Mouse (Mus musculus) embryonic facial prominence, embryonic 10.5 days (tissue): ENCODE results near the gene Mrps18a. TPM values are rescaled to one million over a fixed set of nuclear protein-coding genes. Genes with fewer than 3 reads are reported as not detected.

Source experiments
- DNase-seq: peaks from one replicate; pipeline ENCODE4 v3.0.0-alpha.2; 2017; ENCODE audit warnings: low spot score
- H3K27ac ChIP-seq: fragments of 300-500 bp; sonication (generic); replicated peaks from 2 replicates; pipeline ENCODE4 v1.5.1; 2016; ENCODE audit warnings: mild to moderate bottlenecking
- H3K27me3 ChIP-seq: fragments of 300-500 bp; sonication (generic); replicated peaks from 2 replicates; pipeline ENCODE4 v1.6.1; 2016; ENCODE audit warnings: low read depth, mild to moderate bottlenecking; ENCODE audit not compliant: poor library complexity, severe bottlenecking
- H3K36me3 ChIP-seq: fragments of 300-500 bp; sonication (generic); replicated peaks from 2 replicates; pipeline ENCODE4 v1.6.1; 2016; ENCODE audit warnings: mild to moderate bottlenecking, moderate library complexity
- H3K4me1 ChIP-seq: fragments of 300-500 bp; sonication (generic); 2 replicates; pipeline ENCODE4 v1.6.1; 2016
- H3K4me3 ChIP-seq: fragments of 300-500 bp; sonication (generic); 2 replicates; pipeline ENCODE4 v1.5.1; 2016; ENCODE audit warnings: mild to moderate bottlenecking, moderate library complexity
- H3K9me3 ChIP-seq: fragments of 300-500 bp; sonication (generic); 2 replicates; pipeline ENCODE4 v1.6.1; 2016; ENCODE audit warnings: mild to moderate bottlenecking
- WGBS: fragments of 180-500 bp; shearing (Covaris S2); methylation state at CpG from one replicate; pipeline ENCODE4 v1.1.7; 2016; 5-methylcytosine and 5-hydroxymethylcytosine counted together
- polyA plus RNA-seq: library from polyadenylated mRNA; unstranded; fragments of >200 nt; fragmentation: Nextera tagmentation; extraction: Ambion mirVana; gene quantifications from 2 replicates; pipeline ENCODE4 v1.2.1, GENCODE M21; 2016

Mrps18a gene
- polyA plus RNA-seq, 1 experiment from 2014 or later, result 152 TPM

DNA sequence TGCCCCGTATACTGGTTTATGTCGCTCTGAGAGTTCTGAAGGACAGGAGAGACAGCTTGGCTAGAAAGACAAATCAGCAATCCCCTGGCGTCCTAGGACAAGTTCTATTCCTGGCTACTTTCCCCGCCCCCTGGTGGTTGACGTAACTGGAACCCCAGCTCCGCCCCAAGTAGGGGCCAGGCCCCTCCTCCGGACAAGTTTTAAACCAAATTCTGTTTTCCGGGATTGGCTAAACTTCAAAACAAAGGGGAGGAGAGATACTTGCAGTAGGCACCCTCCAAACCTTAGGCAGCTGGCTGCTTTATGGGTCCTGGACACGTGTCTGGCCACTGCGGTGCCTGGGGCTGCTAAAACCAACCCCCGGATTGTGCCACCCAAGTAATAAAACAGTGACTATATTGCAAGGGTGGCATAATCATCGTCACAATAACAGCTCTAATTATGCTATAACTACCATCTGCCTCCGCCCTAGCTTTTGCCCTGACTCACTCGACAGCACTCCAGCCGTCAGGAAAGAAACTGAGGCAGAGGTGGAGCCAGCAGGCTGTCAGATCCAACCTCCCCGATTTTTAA lies 49.4 kb downstream of the Mrps18a start:
- peak overlapping the region; percentile 91 for H3K27ac ChIP-seq
- H3K36me3 ChIP-seq, result peaks cover 27% of the 10 kb centered on the region
- H3K27me3 ChIP-seq, result no peaks in the 10 kb centered on the region
- peak overlapping the region; percentile 86 for H3K4me3 ChIP-seq
- H3K9me3 ChIP-seq, result no peaks in the 10 kb centered on the region
- H3K4me1 ChIP-seq, result peaks cover 32% of the 10 kb centered on the region
- under 1% methylated on average over 16 of the region's 16 CpGs for WGBS
- peak; percentile 89 for DNase-seq

DNA sequence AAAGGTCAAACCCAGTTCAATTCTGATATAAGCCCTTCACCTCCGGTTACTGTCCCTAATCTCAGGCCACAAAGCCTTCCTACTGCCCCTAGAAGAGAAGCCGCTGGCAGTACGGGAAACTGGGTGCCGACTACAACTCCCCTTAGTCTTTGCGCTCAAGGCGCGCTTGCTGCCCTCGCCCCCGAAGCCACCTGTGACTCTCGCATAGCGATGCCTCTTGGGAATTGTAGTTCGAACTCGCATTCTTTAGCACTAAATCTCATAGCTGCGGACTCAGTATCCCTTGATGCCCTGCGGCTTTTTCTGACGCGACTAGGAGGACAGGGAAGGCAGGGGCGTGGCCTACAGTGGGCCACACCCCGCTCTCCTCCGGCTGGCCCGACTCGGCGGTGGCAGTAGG lies 49.9 kb downstream of the Mrps18a start, which contains the start of gene Gtpbp2:
Gene Gtpbp2 (plus strand): TSS at position 347 of the 400 bp plus-strand sequence.
- H3K36me3 ChIP-seq, result peaks cover 32% of the 10 kb centered on the region
- DNase-seq, result peak; percentile 98
- peak within 1 kb of the TSS; percentile 86 for H3K4me3 ChIP-seq
- peak within 1 kb of the TSS; percentile 91 for H3K27ac ChIP-seq
- under 1% methylated on average over 23 of the region's 23 CpGs for WGBS
- peaks cover 32% of the 10 kb centered on the region for H3K4me1 ChIP-seq
- no peaks in the 10 kb centered on the region for H3K9me3 ChIP-seq
- H3K27me3 ChIP-seq, result no peaks in the 10 kb centered on the region

GRCm38 (mm10) chr17:46161179-46161578 lies 50.4 kb downstream of the Mrps18a start:
- Histone ChIP-seq H3K9me3 (no peaks in the 10 kb centered on the region), H3K27me3 (no peaks in the 10 kb centered on the region), H3K4me1 (peaks cover 32% of the 10 kb centered on the region), H3K36me3 (peaks cover 37% of the 10 kb centered on the region), H3K27ac (peak overlapping the region; percentile 91), H3K4me3 (peak overlapping the region; percentile 86)
- DNase-seq, result no peak
- under 1% methylated on average over 19 of the region's 19 CpGs for WGBS

DNA sequence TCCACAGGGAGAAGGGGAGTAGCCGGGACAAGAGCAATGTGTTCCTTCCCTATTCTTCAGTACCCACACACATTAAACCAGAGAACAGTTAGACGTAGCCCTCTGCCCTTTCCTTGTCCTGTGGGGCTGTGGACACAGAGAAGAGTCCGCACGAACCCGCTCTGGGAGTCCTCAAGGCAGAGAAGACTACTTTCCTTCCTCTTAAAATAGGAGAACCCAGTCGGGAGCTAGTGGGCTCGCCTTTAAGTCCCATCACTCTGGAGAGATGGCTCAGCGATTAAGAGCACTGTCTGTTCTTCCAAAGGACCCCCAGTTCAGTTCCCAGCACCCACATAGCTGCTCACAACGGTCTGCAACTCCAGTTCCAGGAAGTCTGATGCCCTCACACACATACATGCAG lies 50.9 kb downstream of the Mrps18a start:
- peaks cover 42% of the 10 kb centered on the region for H3K36me3 ChIP-seq
- H3K27ac ChIP-seq, result peak overlapping the region; percentile 91
- no peak for DNase-seq
- no peaks in the 10 kb centered on the region for H3K27me3 ChIP-seq
- WGBS, result 55% methylated on average over 9 of the region's 9 CpGs
- H3K4me1 ChIP-seq, result peaks cover 32% of the 10 kb centered on the region
- H3K9me3 ChIP-seq, result no peaks in the 10 kb centered on the region
- peak overlapping the region; percentile 86 for H3K4me3 ChIP-seq

- 95% methylated on average over 7 of the region's 7 CpGs for WGBS
- Histone ChIP-seq H3K4me3 (no peak overlapping the region; the same call in 1 of the 2 replicates), H3K9me3 (no peaks in the 10 kb centered on the region), H3K27ac (no peak overlapping the region), H3K36me3 (peaks cover 50% of the 10 kb centered on the region), H3K4me1 (peaks cover 32% of the 10 kb centered on the region), H3K27me3 (no peaks in the 10 kb centered on the region)
- no peak for DNase-seq
Observed at GRCm38 (mm10) chr17:46162551-46162950, 51.8 kb downstream of the Mrps18a start.

DNA sequence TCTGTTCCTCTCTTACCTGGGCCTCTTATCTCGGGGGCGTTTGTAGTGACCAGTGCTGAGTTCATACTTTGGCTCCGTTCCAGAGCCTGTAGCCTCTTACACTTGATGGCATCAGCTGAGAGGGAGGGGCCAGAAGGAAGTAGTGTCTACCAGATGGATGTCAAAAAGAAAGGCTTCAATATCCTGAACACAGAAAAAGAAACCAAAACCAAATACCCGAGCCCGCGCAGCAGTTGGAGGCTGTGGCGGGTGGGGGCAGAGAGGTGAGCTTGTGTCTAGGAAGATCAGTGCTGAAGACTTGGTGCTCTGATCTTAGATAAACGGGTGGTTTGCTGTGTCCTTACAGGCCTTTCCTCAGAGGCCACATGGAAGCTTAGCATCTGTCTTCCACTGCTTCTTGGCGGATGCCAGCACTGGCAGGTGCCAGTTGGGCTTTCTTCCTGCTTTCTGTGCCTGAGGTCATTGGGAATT lies 52.2 kb downstream of the Mrps18a start:
- H3K9me3 ChIP-seq, result no peaks in the 10 kb centered on the region
- H3K27ac ChIP-seq, result no peak overlapping the region
- peak overlapping the region; percentile 11; the same call in 1 of the 2 replicates for H3K4me3 ChIP-seq
- H3K4me1 ChIP-seq, result peaks cover 32% of the 10 kb centered on the region
- no peak for DNase-seq
- WGBS, result 91% methylated on average over 9 of the region's 9 CpGs
- H3K36me3 ChIP-seq, result peaks cover 55% of the 10 kb centered on the region
- no peaks in the 10 kb centered on the region for H3K27me3 ChIP-seq

GRCm38 (mm10) chr17:46164301-46164700 lies 53.5 kb downstream of the Mrps18a start:
- DNase-seq, result no peak

DNA sequence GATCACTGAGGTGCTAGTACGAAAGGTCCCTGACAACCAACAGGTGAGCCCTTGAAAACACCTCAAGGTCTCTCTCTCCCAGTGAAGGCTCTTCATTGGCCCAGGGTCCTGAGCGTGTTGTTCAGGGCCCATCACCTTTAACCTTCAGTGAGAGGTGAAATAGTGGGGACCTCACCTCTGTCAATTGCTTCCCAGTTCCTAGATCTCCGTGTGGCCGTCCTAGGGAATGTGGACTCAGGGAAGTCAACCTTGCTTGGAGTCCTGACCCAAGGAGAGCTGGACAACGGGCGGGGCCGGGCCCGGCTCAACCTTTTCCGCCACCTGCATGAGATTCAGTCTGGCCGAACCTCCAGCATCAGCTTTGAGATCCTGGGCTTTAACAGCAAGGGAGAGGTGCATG lies 54.0 kb downstream of the Mrps18a start:
- Histone ChIP-seq H3K4me1 (peaks cover 25% of the 10 kb centered on the region), H3K27ac (no peak overlapping the region), H3K36me3 (peaks cover 73% of the 10 kb centered on the region), H3K4me3 (no peak overlapping the region), H3K27me3 (no peaks in the 10 kb centered on the region), H3K9me3 (no peaks in the 10 kb centered on the region)
- DNase-seq, result no peak
- WGBS, result 97% methylated on average over 10 of the region's 10 CpGs

More at GRCm38 (mm10) chr17:46164301-46164700, 53.5 kb downstream of the Mrps18a start:
- peaks cover 30% of the 10 kb centered on the region for H3K4me1 ChIP-seq
- no peak overlapping the region for H3K27ac ChIP-seq
- H3K36me3 ChIP-seq, result peaks cover 68% of the 10 kb centered on the region
- H3K9me3 ChIP-seq, result no peaks in the 10 kb centered on the region
- no peak overlapping the region for H3K4me3 ChIP-seq
- H3K27me3 ChIP-seq, result no peaks in the 10 kb centered on the region
- 91% methylated on average over 8 of the region's 8 CpGs for WGBS

GRCm38 (mm10) chr17:46165460-46165859 lies 54.7 kb downstream of the Mrps18a start:
- no peak overlapping the region for H3K27ac ChIP-seq
- H3K9me3 ChIP-seq, result no peaks in the 10 kb centered on the region
- 89% methylated on average over 12 of the region's 12 CpGs for WGBS
- DNase-seq, result no peak
- H3K4me1 ChIP-seq, result peaks cover 19% of the 10 kb centered on the region
- no peak overlapping the region for H3K4me3 ChIP-seq
- peaks cover 79% of the 10 kb centered on the region for H3K36me3 ChIP-seq
- no peaks in the 10 kb centered on the region for H3K27me3 ChIP-seq

- DNase-seq, result no peak
- 89% methylated on average over 5 of the region's 5 CpGs for WGBS
- no peaks in the 10 kb centered on the region for H3K9me3 ChIP-seq
- peaks cover 18% of the 10 kb centered on the region for H3K4me1 ChIP-seq
- no peaks in the 10 kb centered on the region for H3K27me3 ChIP-seq
- H3K27ac ChIP-seq, result no peak overlapping the region
- peaks cover 88% of the 10 kb centered on the region for H3K36me3 ChIP-seq
- no peak overlapping the region for H3K4me3 ChIP-seq
Observed at GRCm38 (mm10) chr17:46166270-46166669, 55.5 kb downstream of the Mrps18a start.

DNA sequence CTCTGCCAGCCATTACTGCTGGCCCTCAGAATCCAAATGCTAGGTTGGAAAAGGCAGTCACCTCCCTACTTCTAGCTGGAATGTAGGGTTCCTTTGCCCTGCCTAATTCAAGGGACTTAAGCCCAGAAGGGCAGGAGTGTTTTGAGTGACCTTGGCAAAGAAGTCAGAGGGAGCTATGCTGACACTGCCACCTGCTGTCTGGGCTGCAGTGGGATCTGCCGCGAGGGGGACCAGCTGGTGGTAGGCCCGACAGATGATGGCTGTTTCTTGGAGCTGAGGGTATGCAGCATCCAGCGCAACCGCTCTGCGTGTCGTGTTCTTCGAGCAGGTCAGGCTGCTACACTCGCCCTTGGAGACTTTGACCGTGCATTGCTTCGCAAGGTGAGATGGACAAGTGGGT lies 56.2 kb downstream of the Mrps18a start:
- Histone ChIP-seq H3K9me3 (no peaks in the 10 kb centered on the region), H3K4me1 (peaks cover 10% of the 10 kb centered on the region), H3K36me3 (peaks cover 94% of the 10 kb centered on the region), H3K4me3 (no peak overlapping the region), H3K27ac (no peak overlapping the region), H3K27me3 (no peaks in the 10 kb centered on the region)
- WGBS, result 89% methylated on average over 11 of the region's 11 CpGs
- peak; percentile 29 for DNase-seq

GRCm38 (mm10) chr17:46168318-46168717 lies 57.5 kb downstream of the Mrps18a start:
- Histone ChIP-seq H3K27me3 (no peaks in the 10 kb centered on the region), H3K36me3 (peaks cover 99% of the 10 kb centered on the region), H3K9me3 (no peaks in the 10 kb centered on the region), H3K27ac (no peak overlapping the region), H3K4me3 (no peak overlapping the region), H3K4me1 (no peaks in the 10 kb centered on the region)
- WGBS, result 58% methylated on average over 5 of the region's 5 CpGs
- no peak for DNase-seq

- no peaks in the 10 kb centered on the region for H3K27me3 ChIP-seq
- no peak overlapping the region for H3K4me3 ChIP-seq
- H3K9me3 ChIP-seq, result no peaks in the 10 kb centered on the region
- peaks cover 96% of the 10 kb centered on the region for H3K36me3 ChIP-seq
- H3K4me1 ChIP-seq, result no peaks in the 10 kb centered on the region
- no peak for DNase-seq
- 96% methylated on average over 5 of the region's 5 CpGs for WGBS
- H3K27ac ChIP-seq, result no peak overlapping the region
Observed at GRCm38 (mm10) chr17:46168768-46169167, 58.0 kb downstream of the Mrps18a start.
